Mouse (Mus musculus) limb, embryonic 15.5 days (tissue): ENCODE results near the gene Pgap2. TPM values are rescaled to one million over a fixed set of nuclear protein-coding genes. Genes with fewer than 3 reads are reported as not detected.

Source experiments
- ATAC-seq: fragments of 200-750 bp; cut with Nextera tagmentation; 2 replicates; pipeline ENCODE4 v1.8.0; 2017; ENCODE audit warnings: low read depth, moderate TSS enrichment; ENCODE audit not compliant: insufficient number of reproducible peaks, low FRiP score, low TSS enrichment
- H3K27ac ChIP-seq: fragments of 300-500 bp; sonication (generic); 2 replicates; pipeline ENCODE4 v1.5.1; 2015; ENCODE audit warnings: moderate library complexity, mild to moderate bottlenecking, inconsistent platforms
- H3K27me3 ChIP-seq: fragments of 300-500 bp; sonication (generic); 2 replicates; pipeline ENCODE4 v1.6.1; 2015; ENCODE audit warnings: inconsistent platforms
- H3K36me3 ChIP-seq: fragments of 300-500 bp; sonication (generic); 2 replicates; pipeline ENCODE4 v1.6.1; 2015; ENCODE audit warnings: inconsistent platforms
- H3K4me1 ChIP-seq: fragments of 300-500 bp; sonication (generic); 2 replicates; pipeline ENCODE4 v1.6.1; 2015; ENCODE audit warnings: inconsistent platforms
- H3K4me2 ChIP-seq: fragments of 300-500 bp; sonication (generic); 2 replicates; pipeline ENCODE4 v1.6.1; 2015; ENCODE audit warnings: mild to moderate bottlenecking, inconsistent platforms
- H3K4me3 ChIP-seq: fragments of 300-500 bp; sonication (generic); 2 replicates; pipeline ENCODE4 v1.5.1; 2015; ENCODE audit warnings: mild to moderate bottlenecking, inconsistent platforms
- H3K9ac ChIP-seq: fragments of 300-500 bp; sonication (generic); 2 replicates; pipeline ENCODE4 v1.6.1; 2015; ENCODE audit warnings: inconsistent platforms
- H3K9me3 ChIP-seq: fragments of 300-500 bp; sonication (generic); 2 replicates; pipeline ENCODE4 v1.6.1; 2016; ENCODE audit warnings: inconsistent platforms
- WGBS: fragments of 180-500 bp; shearing (Covaris S2); methylation state at CpG from one replicate; pipeline ENCODE4 v1.1.7; 2015; 5-methylcytosine and 5-hydroxymethylcytosine counted together
- polyA plus RNA-seq: library from polyadenylated mRNA; unstranded; fragments of >200 nt; fragmentation: Nextera tagmentation; extraction: Ambion mirVana; gene quantifications from 2 replicates; pipeline ENCODE4 v1.2.1, GENCODE M21; 2015

Gene Pgap2
- polyA plus RNA-seq, 1 experiment from 2014 or later: 97.2 TPM

DNA sequence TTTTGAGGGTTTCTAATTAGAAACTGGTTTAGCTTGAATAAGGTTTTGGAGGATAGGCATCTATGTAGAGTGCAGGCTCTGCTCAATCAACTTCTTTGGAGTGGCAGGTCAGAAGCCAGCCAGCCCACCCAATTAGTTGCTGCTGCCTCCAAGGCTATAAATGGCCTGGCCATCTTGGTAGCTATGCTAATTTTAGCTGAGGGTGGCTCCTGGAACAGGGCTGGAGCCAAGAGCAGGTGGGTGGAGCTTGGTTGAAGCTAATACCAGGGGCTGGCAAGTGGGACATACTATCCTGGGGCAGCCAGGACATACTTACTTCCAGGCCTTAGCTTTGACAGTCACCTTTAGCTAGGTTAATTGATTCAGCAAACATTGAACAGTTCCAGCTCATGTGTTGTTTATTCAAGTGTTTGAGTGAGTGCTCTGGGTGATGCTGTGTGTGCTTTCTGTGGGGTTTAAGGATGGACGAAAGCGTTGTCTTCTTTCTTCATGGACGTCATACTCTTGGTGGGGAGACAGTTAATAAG lies 62.5 kb downstream of the Pgap2 start:
- Histone ChIP-seq H3K36me3 (no peaks in the 10 kb centered on the region), H3K9me3 (no peaks in the 10 kb centered on the region), H3K4me3 (no peak overlapping the region), H3K4me2 (no peak overlapping the region), H3K27ac (no peak overlapping the region), H3K4me1 (peaks cover 13% of the 10 kb centered on the region), H3K9ac (no peak overlapping the region), H3K27me3 (no peaks in the 10 kb centered on the region)
- no peak for ATAC-seq
- 86% methylated on average over 3 of the region's 3 CpGs for WGBS

GRCm38 (mm10) chr7:102281403-102281802 lies 71.4 kb downstream of the Pgap2 start:
- no peak for ATAC-seq
- Histone ChIP-seq H3K9me3 (no peaks in the 10 kb centered on the region), H3K27me3 (no peaks in the 10 kb centered on the region), H3K4me3 (no peak overlapping the region), H3K4me1 (no peaks in the 10 kb centered on the region), H3K36me3 (no peaks in the 10 kb centered on the region), H3K9ac (no peak overlapping the region), H3K27ac (no peak overlapping the region), H3K4me2 (no peak overlapping the region)
- 88% methylated on average over 1 of the region's 1 CpGs for WGBS

GRCm38 (mm10) chr7:102282261-102282660 lies 72.3 kb downstream of the Pgap2 start:
- WGBS: 79% methylated on average over 5 of the region's 5 CpGs
- Histone ChIP-seq H3K4me1 (no peaks in the 10 kb centered on the region), H3K27ac (no peak overlapping the region), H3K4me2 (no peak overlapping the region), H3K4me3 (no peak overlapping the region), H3K27me3 (no peaks in the 10 kb centered on the region), H3K9ac (no peak overlapping the region), H3K9me3 (no peaks in the 10 kb centered on the region), H3K36me3 (no peaks in the 10 kb centered on the region)
- no peak for ATAC-seq

Other genes with a start within 250 kb of the Pgap2 start
- gene Il18bp, start 191.5 kb upstream of the Pgap2 start, polyA plus RNA-seq: 1.9 and 2.4 TPM in 2 replicates
- gene Rnf121, start 144.7 kb upstream of the Pgap2 start, polyA plus RNA-seq: 30.8 and 32.8 TPM in 2 replicates
- gene Xndc1, start 144.7 kb upstream of the Pgap2 start, polyA plus RNA-seq: 30.6 and 32.3 TPM in 2 replicates
- 1.5 and 1.6 TPM in 2 replicates for gene Xntrpc, start 144.5 kb upstream of the Pgap2 start, polyA plus RNA-seq
- not detected in 2 replicates for gene Trpc2, start 127.1 kb upstream of the Pgap2 start, polyA plus RNA-seq
- gene Art1, start 108.5 kb upstream of the Pgap2 start, polyA plus RNA-seq: 14.9 and 38.9 TPM in 2 replicates
- gene Art5, start 100.7 kb upstream of the Pgap2 start, polyA plus RNA-seq: 3.1 and 3.9 TPM in 2 replicates
- gene Chrna10, start 93.4 kb upstream of the Pgap2 start, polyA plus RNA-seq: 0.15 TPM in 1 of 2 replicates, not detected in the other
- gene Nup98, start within 50 bp of the Pgap2 start, polyA plus RNA-seq: 29.2 and 30.8 TPM in 2 replicates
- gene Rhog, start 45.8 kb downstream of the Pgap2 start, polyA plus RNA-seq: 65.2 and 76.2 TPM in 2 replicates
- gene Stim1, start 57.6 kb downstream of the Pgap2 start, polyA plus RNA-seq: 33.5 and 38.5 TPM in 2 replicates
- gene Rrm1, start 231.5 kb downstream of the Pgap2 start, polyA plus RNA-seq: 120 and 122 TPM in 2 replicates